Mouse (Mus musculus): ENCODE measurements around the gene Exoc3l2.

DNA sequence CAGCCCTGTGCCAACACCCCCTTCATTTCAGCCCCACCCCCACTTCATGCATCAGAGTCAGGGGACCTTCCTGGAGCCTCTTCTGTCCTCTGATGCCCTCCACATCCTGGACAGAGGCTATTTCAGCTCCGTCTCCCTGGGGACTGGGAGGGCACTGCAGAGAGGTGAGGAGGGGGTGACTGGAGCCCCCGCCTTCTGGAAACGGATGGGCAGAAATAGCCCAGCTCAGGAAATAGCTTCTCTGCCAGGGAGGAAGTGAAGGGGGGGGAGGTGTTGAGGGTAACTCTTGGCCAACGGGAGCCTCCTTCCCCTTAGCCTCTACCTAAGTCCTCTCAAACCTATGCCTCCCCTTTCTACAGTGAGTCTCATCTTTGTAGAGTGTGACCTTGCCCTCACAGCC is 9.3 kb downstream of the Exoc3l2 start:
- TF ChIP-seq CTCF (IDR thresholded peaks at IDR 0.05; ENCODE audit: low read depth) (no peak), EP300 (optimal IDR thresholded peaks at IDR 0.05) (no peak)
